Mouse (Mus musculus) liver, adult 2 months (tissue): ENCODE measurements around the gene Trhde. TPM values are rescaled to one million over a fixed set of nuclear protein-coding genes. Genes with fewer than 3 reads are reported as not detected.

Experiments
- DNase-seq: peaks from one replicate; pipeline ENCODE4 v3.0.0-alpha.2; 2011; ENCODE audit warnings: low read depth, low spot score; ENCODE audit errors: extremely low read depth
- H3K27ac ChIP-seq: fragments of 200-500 bp; replicated peaks from 2 replicates; pipeline ENCODE4 v1.5.1; 2012; ENCODE audit warnings: low read depth, mild to moderate bottlenecking, control low read depth, inconsistent platforms, low read length; ENCODE audit not compliant: insufficient read depth
- H3K27me3 ChIP-seq: fragments of 200-500 bp; 2 replicates; pipeline ENCODE4 v1.6.1; 2012; ENCODE audit warnings: mild to moderate bottlenecking, moderate library complexity, low read length, inconsistent platforms; ENCODE audit not compliant: control insufficient read depth, insufficient read depth
- H3K36me3 ChIP-seq: fragments of 200-500 bp; 2 replicates; pipeline ENCODE4 v1.6.1; 2012; ENCODE audit warnings: low read length, inconsistent platforms; ENCODE audit not compliant: control insufficient read depth, insufficient read depth
- H3K4me1 ChIP-seq: fragments of 200-500 bp; 2 replicates; pipeline ENCODE4 v1.6.1; 2011; ENCODE audit warnings: low read length; ENCODE audit not compliant: control insufficient read depth, insufficient read depth
- H3K4me3 ChIP-seq: fragments of 200-500 bp; 2 replicates; pipeline ENCODE4 v1.5.1; 2011; ENCODE audit warnings: low read depth, mild to moderate bottlenecking, control low read depth, low read length, moderate library complexity; ENCODE audit not compliant: insufficient read depth
- H3K79me2 ChIP-seq: fragments of 200-500 bp; 2 replicates; pipeline ENCODE4 v1.6.1; 2012; ENCODE audit warnings: inconsistent platforms, mild to moderate bottlenecking, low read length, moderate library complexity; ENCODE audit not compliant: control insufficient read depth, insufficient read depth
- H3K9ac ChIP-seq: fragments of 200-500 bp; 2 replicates; pipeline ENCODE4 v1.6.1; 2012; ENCODE audit warnings: low read depth, mild to moderate bottlenecking, control low read depth, inconsistent platforms, low read length
- CTCF ChIP-seq: fragments of 200-500 bp; IDR thresholded peaks from 2 replicates; pipeline ENCODE4 v1.5.1; 2011; ENCODE audit warnings: low read depth, low read length, control low read depth
- POLR2A ChIP-seq: fragments of 200-500 bp; IDR thresholded peaks from 2 replicates; pipeline ENCODE4 v1.6.1; 2011; ENCODE audit warnings: low read length, control low read depth; ENCODE audit not compliant: insufficient read depth; ENCODE audit errors: extremely low read depth
- WGBS: fragments of 180-500 bp; shearing (Covaris S2); methylation state at CpG from one replicate; pipeline ENCODE4 v1.1.7; 2018; 5-methylcytosine and 5-hydroxymethylcytosine counted together
- polyA plus RNA-seq: library from polyadenylated mRNA; depleted of rRNA; stranded (reverse); fragments of >200 nt; gene quantifications from 2 replicates; pipeline ENCODE4 v1.2.3, GENCODE M21; 2012
- total RNA-seq: library from RNA; depleted of rRNA; stranded (reverse); fragments of >200 nt; gene quantifications from 2 replicates; pipeline ENCODE4 v1.2.3, GENCODE M21; 2014

The Trhde gene
- total and polyA plus RNA-seq, 2 experiments = 0.09 to 1.8 TPM

DNA sequence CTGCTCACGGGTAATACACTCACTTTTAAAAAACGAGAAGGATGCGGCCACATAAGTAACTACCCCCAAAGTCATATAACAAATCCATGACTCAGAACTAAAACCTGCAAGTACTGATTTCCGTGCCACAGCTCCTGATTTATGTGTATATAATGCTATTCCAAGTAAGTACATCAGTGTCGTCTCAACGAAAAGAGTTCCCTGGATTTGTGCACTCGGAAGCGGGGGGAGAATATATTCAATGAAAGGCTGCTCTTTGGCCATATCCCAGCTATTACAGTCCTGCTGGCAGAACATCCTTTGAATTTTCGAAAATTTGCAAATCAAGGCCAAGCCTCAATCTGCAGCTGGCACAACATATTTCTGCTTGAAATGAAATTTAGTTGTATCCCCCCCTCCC lies 43.5 kb downstream of the Trhde start:
- WGBS = 83% methylated on average over 9 of the region's 9 CpGs
- H3K27me3 ChIP-seq = no peaks in the 10 kb centered on the region
- DNase-seq = no peak

DNA sequence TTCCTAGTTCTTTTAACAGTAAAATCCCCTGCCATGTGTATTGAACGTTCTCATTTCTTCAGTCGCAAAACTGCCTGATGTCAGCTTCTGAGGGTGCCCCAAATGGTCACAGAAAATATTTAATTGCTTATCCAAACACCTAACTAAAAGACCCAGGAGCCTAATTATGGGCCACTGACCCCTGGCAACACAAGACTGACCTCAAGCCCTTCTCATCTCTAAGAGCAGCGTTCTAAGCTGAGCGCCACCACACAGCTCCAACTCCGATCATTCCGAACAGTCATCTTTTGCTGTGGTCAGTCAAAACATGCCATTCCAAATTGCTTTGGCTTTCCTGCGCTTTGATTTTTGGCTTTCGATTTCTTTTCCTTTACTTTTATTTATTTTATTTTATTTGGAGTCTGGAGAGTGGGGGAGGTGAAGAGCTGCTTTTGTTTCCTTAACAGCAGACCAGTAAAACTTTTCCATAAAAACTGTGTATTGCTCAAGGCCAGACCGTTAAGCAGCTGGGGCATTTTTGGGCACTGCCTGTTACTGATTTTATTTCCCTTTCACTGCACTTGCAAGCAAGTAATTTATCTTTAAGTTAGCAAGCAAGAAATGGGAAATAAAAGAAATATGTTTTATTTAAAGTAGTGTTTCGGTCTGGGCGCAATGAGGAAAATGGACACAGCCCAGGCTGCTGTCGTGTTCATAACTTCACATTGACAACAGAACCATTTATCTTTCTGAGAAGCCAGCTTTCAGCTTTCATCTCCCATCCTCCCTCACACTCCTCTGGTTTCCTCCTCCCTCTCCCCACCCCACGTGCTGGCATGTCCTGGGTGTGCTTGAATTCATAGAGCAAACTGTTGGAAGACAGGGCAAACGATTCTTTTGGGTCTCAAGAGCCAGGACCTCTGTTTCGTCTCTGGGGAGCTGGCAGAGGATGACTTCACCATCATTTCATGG lies 59.1 kb downstream of the Trhde start:
- Histone ChIP-seq H3K27ac (no peak overlapping the region), H3K4me1 (no peaks in the 10 kb centered on the region), H3K79me2 (no peaks in the 10 kb centered on the region), H3K4me3 (no peak overlapping the region), H3K36me3 (no peaks in the 10 kb centered on the region), H3K9ac (no peak overlapping the region), H3K27me3 (no peaks in the 10 kb centered on the region)
- TF ChIP-seq CTCF (no peak), POLR2A (no peak)
- no peak for DNase-seq
- 71% methylated on average over 15 of the region's 15 CpGs for WGBS

More for the DNA sequence above, 43.5 kb downstream of the Trhde start:
- no peak for TF ChIP-seq POLR2A
- TF ChIP-seq CTCF = no peak
- Histone ChIP-seq H3K27ac (no peak overlapping the region), H3K36me3 (no peaks in the 10 kb centered on the region), H3K9ac (no peak overlapping the region), H3K4me1 (no peaks in the 10 kb centered on the region), H3K4me3 (no peak overlapping the region), H3K79me2 (no peaks in the 10 kb centered on the region)

DNA sequence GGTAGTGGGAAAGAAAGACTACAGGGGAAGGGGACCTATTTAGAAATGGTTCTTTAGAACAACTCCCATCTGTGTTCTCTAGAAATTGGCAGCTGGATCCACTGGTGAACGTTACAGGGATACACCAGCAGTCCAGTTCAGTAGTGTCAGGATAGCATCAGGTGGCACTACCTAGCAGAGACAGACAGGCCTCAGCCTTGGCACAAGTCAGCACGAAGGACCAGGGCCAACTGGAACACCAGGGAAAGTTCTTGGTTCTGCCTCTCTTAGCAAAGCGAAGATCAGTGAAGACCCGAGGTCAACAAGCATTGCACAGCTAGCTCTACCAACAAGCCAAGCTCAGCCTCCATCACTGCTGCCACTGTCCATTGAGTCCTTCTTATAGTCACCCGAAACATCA lies 62.2 kb downstream of the Trhde start:
- Histone ChIP-seq H3K36me3 (no peaks in the 10 kb centered on the region), H3K9ac (no peak overlapping the region), H3K79me2 (no peaks in the 10 kb centered on the region), H3K4me3 (no peak overlapping the region), H3K27me3 (no peaks in the 10 kb centered on the region), H3K4me1 (no peaks in the 10 kb centered on the region), H3K27ac (no peak overlapping the region)
- DNase-seq = peak; percentile 6
- 83% methylated on average over 5 of the region's 5 CpGs for WGBS
- TF ChIP-seq CTCF = no peak
- TF ChIP-seq POLR2A = no peak

DNA sequence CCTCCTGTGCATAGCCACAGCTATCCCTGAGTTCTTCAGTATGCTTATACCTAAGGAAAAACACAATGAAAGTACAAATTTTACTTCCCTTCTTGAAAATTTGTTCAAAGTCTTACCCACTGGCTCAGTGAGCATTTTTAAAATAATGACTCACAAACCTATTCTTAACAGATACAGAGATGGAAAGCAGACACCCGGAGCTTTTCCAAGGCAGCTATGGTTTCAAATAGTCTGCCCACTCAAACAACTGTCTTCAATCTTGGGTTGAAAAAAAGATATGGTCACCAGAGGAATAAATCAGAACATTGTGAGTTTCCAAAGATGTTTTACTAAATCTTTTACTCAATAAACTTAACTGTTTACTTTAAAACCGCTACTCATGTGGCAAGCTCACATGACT lies 64.5 kb downstream of the Trhde start:
- no peaks in the 10 kb centered on the region for H3K27me3 ChIP-seq
- H3K36me3 ChIP-seq = no peaks in the 10 kb centered on the region
- H3K4me1 ChIP-seq = no peaks in the 10 kb centered on the region
- no peak for DNase-seq
- H3K79me2 ChIP-seq = no peaks in the 10 kb centered on the region
- WGBS = 82% methylated on average over 2 of the region's 2 CpGs
- no peak for TF ChIP-seq CTCF
- TF ChIP-seq POLR2A = no peak
- no peak overlapping the region for H3K9ac ChIP-seq
- no peak overlapping the region for H3K4me3 ChIP-seq
- no peak overlapping the region for H3K27ac ChIP-seq

DNA sequence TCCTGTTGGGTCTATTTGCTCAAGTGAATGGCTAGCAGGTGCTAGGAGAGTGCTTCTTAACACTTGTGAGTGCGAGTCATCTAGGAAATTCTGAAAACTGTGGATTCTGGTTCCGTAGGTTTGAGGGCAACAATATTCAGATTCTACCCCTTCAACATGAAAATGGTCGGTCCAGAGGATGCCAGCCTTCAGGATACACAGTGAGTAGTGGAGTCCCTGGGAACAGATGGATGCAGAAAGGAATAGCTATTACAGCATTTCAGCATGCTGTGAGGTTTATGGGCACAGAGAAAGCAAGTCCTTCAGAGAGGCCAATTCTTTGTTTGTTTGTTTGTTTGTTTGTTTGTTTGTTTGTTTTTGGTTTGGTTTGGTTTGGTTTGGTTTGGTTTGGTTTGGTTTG lies 65.7 kb downstream of the Trhde start:
- Histone ChIP-seq H3K27me3 (no peaks in the 10 kb centered on the region), H3K36me3 (no peaks in the 10 kb centered on the region), H3K27ac (no peak overlapping the region), H3K4me1 (no peaks in the 10 kb centered on the region), H3K4me3 (no peak overlapping the region), H3K79me2 (no peaks in the 10 kb centered on the region), H3K9ac (no peak overlapping the region)
- no peak for DNase-seq
- TF ChIP-seq POLR2A = no peak
- no peak for TF ChIP-seq CTCF
- WGBS = 74% methylated on average over 3 of the region's 3 CpGs

DNA sequence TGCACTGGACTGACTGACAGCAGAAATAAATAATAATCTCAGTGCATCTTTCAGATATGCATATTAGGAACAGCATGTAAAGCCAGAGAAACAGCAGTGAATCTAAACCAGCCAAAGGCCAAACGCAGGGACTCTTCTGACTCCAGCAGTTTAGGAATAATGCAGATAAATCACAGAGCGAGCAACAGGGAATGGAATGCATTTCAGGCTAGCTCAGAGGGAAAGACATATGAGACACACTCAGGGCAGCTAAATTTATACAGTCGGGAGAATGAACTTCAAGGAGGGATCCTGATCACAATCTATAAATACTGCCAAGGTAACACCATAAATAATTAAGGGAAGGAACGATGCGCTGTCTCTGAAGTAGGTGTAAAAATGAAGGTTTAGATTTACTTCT lies 66.4 kb downstream of the Trhde start:
- H3K27me3 ChIP-seq = no peaks in the 10 kb centered on the region
- WGBS = 69% methylated on average over 5 of the region's 5 CpGs
- DNase-seq = no peak
- no peak overlapping the region for H3K9ac ChIP-seq
- no peaks in the 10 kb centered on the region for H3K36me3 ChIP-seq
- H3K79me2 ChIP-seq = no peaks in the 10 kb centered on the region
- TF ChIP-seq POLR2A = no peak
- no peak overlapping the region for H3K27ac ChIP-seq
- H3K4me1 ChIP-seq = no peaks in the 10 kb centered on the region
- no peak overlapping the region for H3K4me3 ChIP-seq
